Mouse (Mus musculus) G1E (cell line): Measurements from ENCODE around the gene Plcxd1. TPM values are rescaled to one million over a fixed set of nuclear protein-coding genes. Genes with fewer than 3 reads are reported as not detected.

Experiments
- ATAC-seq: 2 replicates; pipeline ENCODE4 v1.8.0; 2016; ENCODE audit warnings: mild to moderate bottlenecking; ENCODE audit not compliant: insufficient number of reproducible peaks, poor library complexity, low FRiP score, severe bottlenecking; ENCODE audit errors: extremely low read depth
- DNase-seq: peaks from one replicate; pipeline ENCODE4 v3.0.0; 2012; ENCODE audit warnings: low spot score
- H3K27me3 ChIP-seq: 2 replicates; pipeline ENCODE4 v1.6.1; 2012; ENCODE audit warnings: mild to moderate bottlenecking, low read length, inconsistent platforms; ENCODE audit not compliant: insufficient read depth
- H3K36me3 ChIP-seq: replicated peaks from 2 replicates; pipeline ENCODE3; 2012; ENCODE audit warnings: mild to moderate bottlenecking, inconsistent platforms
- H3K4me1 ChIP-seq: 2 replicates; pipeline ENCODE4 v1.6.1; 2012; ENCODE audit warnings: low read depth, low read length, inconsistent platforms, mixed read lengths; ENCODE audit not compliant: insufficient read depth
- H3K4me3 ChIP-seq: 2 replicates; pipeline ENCODE4 v1.5.1; 2012; ENCODE audit warnings: low read depth, mild to moderate bottlenecking, inconsistent platforms, low read length, moderate library complexity, mixed read lengths
- H3K9me3 ChIP-seq: replicated peaks from 2 replicates; pipeline ENCODE4 v1.6.1; 2012; ENCODE audit warnings: inconsistent platforms
- CTCF ChIP-seq: IDR thresholded peaks from 2 replicates; pipeline ENCODE4 v1.5.1; 2012; ENCODE audit warnings: low read depth, low read length, inconsistent platforms, mixed read lengths
- GATA1 ChIP-seq: IDR thresholded peaks from 2 replicates; pipeline ENCODE4 v1.6.1; 2012; ENCODE audit warnings: borderline replicate concordance, low read length, inconsistent platforms, mixed read lengths
- GATA2 ChIP-seq: IDR thresholded peaks from 2 replicates; pipeline ENCODE4 v1.6.1; 2012; ENCODE audit warnings: low read depth, low read length, inconsistent platforms, borderline replicate concordance
- POLR2AphosphoS5 ChIP-seq: IDR thresholded peaks from 2 replicates; pipeline ENCODE4 v1.6.1; 2012; ENCODE audit warnings: low read depth, low read length, inconsistent platforms; ENCODE audit not compliant: insufficient replicate concordance
- TAL1 ChIP-seq: conservative IDR thresholded peaks from 2 replicates; pipeline ENCODE4 v1.6.1; 2012; ENCODE audit warnings: low read depth, low read length, inconsistent platforms, mixed read lengths
- polyA plus RNA-seq: library from polyadenylated mRNA; stranded (reverse); fragments of >175 nt; gene quantifications from 2 replicates; pipeline ENCODE4 v1.2.3, GENCODE M21; 2012
- total RNA-seq, 2 experiments: library from RNA; stranded (forward) in 1 of 2; stranded (reverse) in 1 of 2; fragments of 200-1000 nt in 1 of 2; fragments of >200 nt in 1 of 2; fragmentation: Nextera tagmentation in 1 of 2; gene quantifications; 2 replicates each; pipeline ENCODE4 v1.2.3; 2014 to 2017

The Plcxd1 gene
- total and polyA plus RNA-seq, 3 experiments: 0.11 TPM; not detected in 2

GRCm38 (mm10) chr5:110102429-110102828 is 2.7 kb downstream of the Plcxd1 start:
- ATAC-seq (no peak), DNase-seq (no peak)
- Histone ChIP-seq H3K27me3 (peaks cover 4% of the 10 kb centered on the region; the same call in 1 of the 2 replicates), H3K9me3 (peaks cover 53% of the 10 kb centered on the region), H3K4me3 (no peak overlapping the region), H3K4me1 (peaks cover 52% of the 10 kb centered on the region), H3K36me3 (peaks cover 56% of the 10 kb centered on the region)
- no peak for TF ChIP-seq GATA1
- TF ChIP-seq CTCF: no peak
- TF ChIP-seq GATA2: no peak
- no peak for TF ChIP-seq POLR2AphosphoS5
- no peak for TF ChIP-seq TAL1

- Histone ChIP-seq H3K36me3 (peaks cover 56% of the 10 kb centered on the region), H3K27me3 (peaks cover 4% of the 10 kb centered on the region; the same call in 1 of the 2 replicates), H3K4me1 (peaks cover 52% of the 10 kb centered on the region), H3K9me3 (peaks cover 53% of the 10 kb centered on the region), H3K4me3 (no peak overlapping the region)
- TF ChIP-seq POLR2AphosphoS5: no peak
- no peak for TF ChIP-seq TAL1
- no peak for TF ChIP-seq GATA2
- TF ChIP-seq GATA1: no peak
- TF ChIP-seq CTCF: no peak
- ATAC-seq (no peak), DNase-seq (peak; percentile 3)
These were observed 3.3 kb downstream of the Plcxd1 start for GRCm38 (mm10) chr5:110102853-110103625.

GRCm38 (mm10) chr5:110103901-110104615 is 4.3 kb downstream of the Plcxd1 start:
- no peak for DNase-seq
- H3K9me3 ChIP-seq: peaks cover 53% of the 10 kb centered on the region
- H3K27me3 ChIP-seq: peaks cover 4% of the 10 kb centered on the region; the same call in 1 of the 2 replicates
- TF ChIP-seq POLR2AphosphoS5: no peak
- no peak for TF ChIP-seq GATA1
- no peak for TF ChIP-seq CTCF
- no peak for TF ChIP-seq TAL1
- TF ChIP-seq GATA2: no peak
- H3K36me3 ChIP-seq: peaks cover 56% of the 10 kb centered on the region
- H3K4me3 ChIP-seq: peak overlapping the region; percentile 21; the same call in 1 of the 2 replicates
- H3K4me1 ChIP-seq: peaks cover 58% of the 10 kb centered on the region
- no peak for ATAC-seq

GRCm38 (mm10) chr5:110104616-110105380 is 5.0 kb downstream of the Plcxd1 start:
- ATAC-seq (no peak), DNase-seq (no peak)
- TF ChIP-seq POLR2AphosphoS5 (no peak), CTCF (no peak), GATA2 (no peak), GATA1 (no peak), TAL1 (no peak)
- peaks cover 53% of the 10 kb centered on the region for H3K9me3 ChIP-seq
- peaks cover 55% of the 10 kb centered on the region for H3K4me1 ChIP-seq
- peaks cover 56% of the 10 kb centered on the region for H3K36me3 ChIP-seq
- H3K4me3 ChIP-seq: peak overlapping the region; percentile 21; the same call in 1 of the 2 replicates
- peaks cover 4% of the 10 kb centered on the region; the same call in 1 of the 2 replicates for H3K27me3 ChIP-seq

GRCm38 (mm10) chr5:110106140-110106871 is 6.5 kb downstream of the Plcxd1 start:
- Histone ChIP-seq H3K36me3 (peaks cover 56% of the 10 kb centered on the region), H3K4me1 (peaks cover 50% of the 10 kb centered on the region), H3K9me3 (peaks cover 51% of the 10 kb centered on the region), H3K4me3 (peak overlapping the region; percentile 87), H3K27me3 (no peaks in the 10 kb centered on the region)
- DNase-seq (no peak), ATAC-seq (no peak)
- TF ChIP-seq POLR2AphosphoS5: no peak
